Mouse (Mus musculus) forebrain, embryonic 11.5 days (tissue): Measurements from ENCODE around the gene Snrnp35. TPM values are rescaled to one million over a fixed set of nuclear protein-coding genes. Genes with fewer than 3 reads are reported as not detected.

Experiments used
- ATAC-seq: fragments of 200-750 bp; cut with Nextera tagmentation; replicated peaks from 2 replicates; pipeline ENCODE4 v1.8.0; 2017; ENCODE audit warnings: moderate TSS enrichment; ENCODE audit not compliant: low FRiP score
- DNase-seq: peaks from one replicate; pipeline ENCODE4 v3.0.0-alpha.2; 2017; ENCODE audit warnings: low spot score
- H3K27ac ChIP-seq: fragments of 300-500 bp; sonication (generic); 2 replicates; pipeline ENCODE4 v1.5.1; 2014; ENCODE audit warnings: low read depth, low read length
- H3K27me3 ChIP-seq: fragments of 300-500 bp; sonication (generic); 2 replicates; pipeline ENCODE4 v1.6.1; 2014; ENCODE audit warnings: mild to moderate bottlenecking, low read length, mixed read lengths; ENCODE audit not compliant: control insufficient read depth, insufficient read depth
- H3K36me3 ChIP-seq: fragments of 300-500 bp; sonication (generic); 2 replicates; pipeline ENCODE4 v1.6.1; 2014; ENCODE audit warnings: mild to moderate bottlenecking, low read length, moderate library complexity, mixed read lengths; ENCODE audit not compliant: control insufficient read depth, insufficient read depth
- H3K4me1 ChIP-seq: fragments of 300-500 bp; sonication (generic); replicated peaks from 2 replicates; pipeline ENCODE4 v1.6.1; 2014; ENCODE audit warnings: low read length, mixed read lengths; ENCODE audit not compliant: control insufficient read depth, insufficient read depth
- H3K4me2 ChIP-seq: fragments of 300-500 bp; sonication (generic); 2 replicates; pipeline ENCODE4 v1.6.1; 2014; ENCODE audit warnings: low read depth, mild to moderate bottlenecking, low read length, moderate library complexity, mixed read lengths; ENCODE audit not compliant: severe bottlenecking
- H3K4me3 ChIP-seq: fragments of 300-500 bp; sonication (generic); 2 replicates; pipeline ENCODE4 v1.5.1; 2014; ENCODE audit warnings: low read depth, low read length
- H3K9ac ChIP-seq: fragments of 300-500 bp; sonication (generic); 2 replicates; pipeline ENCODE4 v1.6.1; 2014; ENCODE audit warnings: low read length
- H3K9me3 ChIP-seq: fragments of 300-500 bp; sonication (generic); 2 replicates; pipeline ENCODE4 v1.6.1; 2016; ENCODE audit warnings: low read length, mixed read lengths; ENCODE audit not compliant: control insufficient read depth
- WGBS: fragments of 180-500 bp; shearing (Covaris S2); extraction: QIAGEN DNeasy Blood & Tissue Kit; methylation state at CpG from one replicate; pipeline ENCODE4 v1.1.7; 2014; 5-methylcytosine and 5-hydroxymethylcytosine counted together
- polyA plus RNA-seq: library from polyadenylated mRNA; unstranded; fragments of >200 nt; fragmentation: Nextera tagmentation; extraction: Ambion mirVana; gene quantifications from 2 replicates; pipeline ENCODE4 v1.2.1, GENCODE M21; 2014

Snrnp35 gene
- polyA plus RNA-seq, 1 experiment from 2014 or later: 17.3 TPM

- DNase-seq: no peak
- no peaks in the 10 kb centered on the region; the same call in 1 of the 2 replicates for H3K36me3 ChIP-seq
- WGBS: over 99% methylated on average over 3 of the region's 3 CpGs
- H3K27ac ChIP-seq: no peak overlapping the region
- H3K9me3 ChIP-seq: no peaks in the 10 kb centered on the region
- no peak for ATAC-seq
- H3K4me2 ChIP-seq: no peak overlapping the region
- no peak overlapping the region for H3K4me3 ChIP-seq
- H3K9ac ChIP-seq: no peak overlapping the region
- H3K4me1 ChIP-seq: 0 out of 2 replicates have a peak, but pooled peaks cover 2% of the 10 kb centered on the region
- no peaks in the 10 kb centered on the region for H3K27me3 ChIP-seq
These were observed 6.0 kb downstream of the Snrnp35 start for GRCm38 (mm10) chr5:124488885-124489284.

DNA sequence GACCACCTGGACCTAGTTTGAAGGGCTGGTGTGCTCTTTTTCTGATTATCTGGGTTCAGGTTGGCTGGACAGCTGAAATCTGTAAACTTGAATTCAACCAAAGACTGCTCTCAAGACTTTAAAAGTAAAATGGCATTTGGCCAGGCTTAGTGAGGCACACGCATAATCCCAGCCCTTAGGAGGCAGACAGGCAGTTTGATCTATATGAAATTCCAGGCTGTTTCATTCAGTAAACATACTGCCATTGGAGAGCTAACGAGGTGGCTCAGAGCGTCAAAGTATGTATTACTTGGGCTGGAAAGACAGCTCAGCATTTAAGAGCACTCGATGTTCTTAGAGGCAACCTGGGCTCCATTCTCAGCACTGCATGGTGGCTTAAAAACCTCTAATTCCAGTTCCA lies 8.8 kb downstream of the Snrnp35 start:
- no peak overlapping the region for H3K4me2 ChIP-seq
- DNase-seq: no peak
- WGBS: 77% methylated on average over 4 of the region's 4 CpGs
- H3K9ac ChIP-seq: no peak overlapping the region
- H3K9me3 ChIP-seq: no peaks in the 10 kb centered on the region
- H3K27ac ChIP-seq: no peak overlapping the region
- no peak for ATAC-seq
- no peak overlapping the region for H3K4me3 ChIP-seq
- H3K27me3 ChIP-seq: no peaks in the 10 kb centered on the region
- no peaks in the 10 kb centered on the region for H3K4me1 ChIP-seq
- H3K36me3 ChIP-seq: no peaks in the 10 kb centered on the region; the same call in 1 of the 2 replicates

GRCm38 (mm10) chr5:124492618-124493017 lies 9.7 kb downstream of the Snrnp35 start:
- H3K36me3 ChIP-seq: no peaks in the 10 kb centered on the region; the same call in 1 of the 2 replicates
- DNase-seq (no peak), ATAC-seq (no peak)
- H3K4me3 ChIP-seq: no peak overlapping the region
- H3K27me3 ChIP-seq: no peaks in the 10 kb centered on the region
- H3K9ac ChIP-seq: no peak overlapping the region
- H3K4me2 ChIP-seq: no peak overlapping the region
- no peaks in the 10 kb centered on the region for H3K9me3 ChIP-seq
- no peak overlapping the region for H3K27ac ChIP-seq
- H3K4me1 ChIP-seq: no peaks in the 10 kb centered on the region
- 90% methylated on average over 4 of the region's 4 CpGs for WGBS

- DNase-seq (no peak), ATAC-seq (no peak)
- H3K4me2 ChIP-seq: no peak overlapping the region
- no peaks in the 10 kb centered on the region for H3K4me1 ChIP-seq
- no peaks in the 10 kb centered on the region for H3K9me3 ChIP-seq
- no peaks in the 10 kb centered on the region; the same call in 1 of the 2 replicates for H3K36me3 ChIP-seq
- H3K9ac ChIP-seq: no peak overlapping the region
- H3K4me3 ChIP-seq: no peak overlapping the region
- no peak overlapping the region for H3K27ac ChIP-seq
- H3K27me3 ChIP-seq: no peaks in the 10 kb centered on the region
- 86% methylated on average over 11 of the region's 11 CpGs for WGBS
These were observed 10.5 kb downstream of the Snrnp35 start for GRCm38 (mm10) chr5:124493455-124493854.

- Histone ChIP-seq H3K4me2 (no peak overlapping the region), H3K27me3 (no peaks in the 10 kb centered on the region), H3K36me3 (no peaks in the 10 kb centered on the region; the same call in 1 of the 2 replicates), H3K9me3 (no peaks in the 10 kb centered on the region), H3K4me1 (no peaks in the 10 kb centered on the region), H3K27ac (no peak overlapping the region), H3K4me3 (no peak overlapping the region), H3K9ac (no peak overlapping the region)
- no peak for ATAC-seq
- DNase-seq: no peak
- 80% methylated on average over 7 of the region's 7 CpGs for WGBS
These were observed 12.6 kb downstream of the Snrnp35 start for GRCm38 (mm10) chr5:124495547-124495946.

GRCm38 (mm10) chr5:124496614-124497514 lies 13.9 kb downstream of the Snrnp35 start:
- no peaks in the 10 kb centered on the region for H3K27me3 ChIP-seq
- no peak for DNase-seq
- H3K4me1 ChIP-seq: no peaks in the 10 kb centered on the region
- no peak overlapping the region for H3K9ac ChIP-seq
- H3K4me3 ChIP-seq: no peak overlapping the region
- H3K27ac ChIP-seq: no peak overlapping the region
- H3K36me3 ChIP-seq: no peaks in the 10 kb centered on the region; the same call in 1 of the 2 replicates
- no peaks in the 10 kb centered on the region for H3K9me3 ChIP-seq
- no peak for ATAC-seq
- 82% methylated on average over 15 of the region's 15 CpGs for WGBS
- no peak overlapping the region for H3K4me2 ChIP-seq

DNA sequence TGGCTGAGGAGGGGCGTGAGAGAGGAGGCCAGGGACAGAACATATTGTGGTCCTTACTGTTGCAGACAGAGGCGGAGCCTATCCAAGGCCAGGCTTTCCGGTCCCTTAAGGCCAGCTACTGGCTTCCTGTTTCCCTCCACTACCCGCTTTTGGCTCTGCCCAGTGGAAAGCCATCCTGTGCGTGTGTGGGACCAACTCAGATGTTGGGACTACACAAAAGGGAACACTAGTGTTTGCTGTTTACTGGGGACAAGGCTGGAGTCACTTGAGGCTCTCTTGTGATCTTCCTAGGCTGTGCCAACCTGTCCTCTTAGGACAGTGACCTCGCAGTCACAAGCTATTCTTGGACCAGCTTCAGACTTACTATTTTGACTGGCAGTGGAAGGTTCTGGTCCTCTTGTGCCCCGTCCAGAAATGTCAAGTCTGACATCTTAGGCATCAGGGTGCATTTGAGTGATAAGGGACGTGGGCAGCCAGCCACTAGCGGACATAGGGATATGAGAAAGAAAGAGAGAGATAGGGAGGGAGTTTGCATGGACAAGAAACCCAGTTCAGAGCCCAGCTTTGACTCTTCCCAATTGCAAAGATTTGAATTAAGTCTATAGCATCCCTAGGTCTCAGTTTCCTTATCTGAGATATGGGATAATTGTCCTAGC lies 15.4 kb downstream of the Snrnp35 start:
- Histone ChIP-seq H3K4me2 (no peak overlapping the region), H3K36me3 (no peaks in the 10 kb centered on the region; the same call in 1 of the 2 replicates), H3K4me3 (no peak overlapping the region), H3K9ac (no peak overlapping the region), H3K27me3 (no peaks in the 10 kb centered on the region), H3K4me1 (no peaks in the 10 kb centered on the region), H3K9me3 (no peaks in the 10 kb centered on the region), H3K27ac (no peak overlapping the region)
- no peak for DNase-seq
- no peak for ATAC-seq
- WGBS: 77% methylated on average over 9 of the region's 9 CpGs

DNA sequence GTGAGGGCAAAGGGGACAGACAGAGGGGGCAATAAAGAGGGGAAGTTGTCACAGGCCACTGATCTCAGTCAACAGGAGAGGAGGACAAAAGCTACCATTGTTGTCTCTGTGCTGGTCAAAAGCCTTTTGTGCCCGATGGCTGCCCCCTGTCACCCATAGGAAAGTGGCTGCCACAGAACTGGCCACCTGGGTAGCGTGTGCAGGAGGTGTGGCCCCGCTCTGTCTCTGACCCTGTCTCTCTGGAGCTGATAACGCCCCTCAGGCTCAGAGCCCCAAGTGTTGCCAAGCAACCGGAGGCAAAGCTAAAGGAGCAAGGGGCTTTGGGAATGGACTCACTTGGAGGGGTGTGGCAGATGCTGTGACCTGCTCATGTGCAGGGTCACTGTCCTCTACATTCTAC lies 16.1 kb downstream of the Snrnp35 start:
- 19% methylated on average over 5 of the region's 5 CpGs for WGBS
- no peak for ATAC-seq

More for the DNA sequence above, 16.1 kb downstream of the Snrnp35 start:
- H3K4me1 ChIP-seq: no peaks in the 10 kb centered on the region
- no peak overlapping the region for H3K27ac ChIP-seq
- no peaks in the 10 kb centered on the region for H3K9me3 ChIP-seq
- H3K36me3 ChIP-seq: no peaks in the 10 kb centered on the region; the same call in 1 of the 2 replicates
- no peak overlapping the region for H3K4me3 ChIP-seq
- H3K9ac ChIP-seq: no peak overlapping the region
- no peaks in the 10 kb centered on the region for H3K27me3 ChIP-seq
- DNase-seq: no peak
- H3K4me2 ChIP-seq: no peak overlapping the region
